Mouse (Mus musculus): ENCODE results near the gene Cytip. TPM values are rescaled to one million over a fixed set of nuclear protein-coding genes. Genes with fewer than 3 reads are reported as not detected.

The Cytip gene
- total and polyA plus RNA-seq, 2 experiments from 2014 or later, result 0.11 to 0.21 TPM

GRCm38 (mm10) chr2:58155271-58156107 is 39.8 kb downstream of the Cytip start:
- ATAC-seq (ENCODE audit: low FRiP score) (0 out of 2 replicates have a peak, but pooled peaks have one; percentile 49), DNase-seq (ENCODE audit: low spot score) (peak; percentile 22)
- Histone ChIP-seq H3K36me3 (ENCODE audit: insufficient read depth, low read length) (no peaks in the 10 kb centered on the region), H3K27ac (ENCODE audit: low read depth, low read length) (no peak overlapping the region), H3K9me3 (ENCODE audit: low read length) (no peaks in the 10 kb centered on the region), H3K4me1 (ENCODE audit: insufficient read depth, low read length) (no peaks in the 10 kb centered on the region), H3K4me3 (ENCODE audit: low read depth, low read length) (no peak overlapping the region), H3K4me2 (ENCODE audit: low read depth, low read length, poor library complexity, severe bottlenecking) (no peak overlapping the region), H3K9ac (replicated peaks; ENCODE audit: low read length, poor library complexity, severe bottlenecking) (no peak overlapping the region), H3K27me3 (ENCODE audit: insufficient read depth, low read length) (no peaks in the 10 kb centered on the region)
- WGBS, result 64% methylated on average over 7 of the region's 7 CpGs
- no peak for TF ChIP-seq CTCF (IDR thresholded peaks at IDR 0.05)

DNA sequence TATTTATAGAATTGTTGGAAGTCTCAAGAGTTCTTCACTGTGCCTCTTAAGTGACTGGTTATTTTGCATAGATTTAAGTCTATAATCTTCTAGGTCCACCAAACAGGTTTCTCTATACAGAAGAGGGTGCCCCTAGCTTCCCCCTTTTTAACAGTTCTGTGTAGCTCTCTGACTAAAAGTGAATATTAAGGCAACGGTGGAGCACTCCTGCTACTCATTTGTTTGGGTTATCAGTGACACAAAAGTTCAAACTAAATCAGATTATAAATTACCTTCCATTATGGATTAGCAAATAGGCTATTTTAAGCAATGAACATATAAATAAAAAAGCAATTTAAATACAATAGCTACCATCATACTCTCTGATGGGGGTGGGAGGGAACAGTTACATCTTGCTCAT is 40.8 kb downstream of the Cytip start:
- no peaks in the 10 kb centered on the region for H3K9me3 ChIP-seq (ENCODE audit: low read length)
- no peak for TF ChIP-seq CTCF (IDR thresholded peaks at IDR 0.05)
- no peaks in the 10 kb centered on the region for H3K4me1 ChIP-seq (ENCODE audit: insufficient read depth, low read length)
- no peaks in the 10 kb centered on the region for H3K27me3 ChIP-seq (ENCODE audit: insufficient read depth, low read length)
- no peak overlapping the region for H3K4me2 ChIP-seq (ENCODE audit: low read depth, low read length, poor library complexity, severe bottlenecking)
- ATAC-seq (ENCODE audit: low FRiP score) (no peak), DNase-seq (ENCODE audit: low spot score) (no peak)
- no peaks in the 10 kb centered on the region for H3K36me3 ChIP-seq (ENCODE audit: insufficient read depth, low read length)
- no peak overlapping the region for H3K27ac ChIP-seq (ENCODE audit: low read depth, low read length)
- H3K9ac ChIP-seq (replicated peaks; ENCODE audit: low read length, poor library complexity, severe bottlenecking), result no peak overlapping the region
- WGBS, result 77% methylated on average over 1 of the region's 1 CpGs
- H3K4me3 ChIP-seq (ENCODE audit: low read depth, low read length), result no peak overlapping the region

GRCm38 (mm10) chr2:58153742-58154141 is 41.6 kb downstream of the Cytip start:
- H3K9ac ChIP-seq (replicated peaks; ENCODE audit: low read length, poor library complexity, severe bottlenecking), result no peak overlapping the region
- no peak overlapping the region for H3K27ac ChIP-seq (ENCODE audit: low read depth, low read length)
- no peaks in the 10 kb centered on the region for H3K4me1 ChIP-seq (ENCODE audit: insufficient read depth, low read length)
- no peak for ATAC-seq (ENCODE audit: low FRiP score)
- H3K4me2 ChIP-seq (ENCODE audit: low read depth, low read length, poor library complexity, severe bottlenecking), result no peak overlapping the region
- no peak overlapping the region for H3K4me3 ChIP-seq (ENCODE audit: low read depth, low read length)
- H3K27me3 ChIP-seq (ENCODE audit: insufficient read depth, low read length), result no peaks in the 10 kb centered on the region
- TF ChIP-seq CTCF (IDR thresholded peaks at IDR 0.05), result no peak
- H3K36me3 ChIP-seq (ENCODE audit: insufficient read depth, low read length), result no peaks in the 10 kb centered on the region
- 88% methylated on average over 7 of the region's 7 CpGs for WGBS
- DNase-seq (ENCODE audit: low spot score), result no peak
- no peaks in the 10 kb centered on the region for H3K9me3 ChIP-seq (ENCODE audit: low read length)

DNA sequence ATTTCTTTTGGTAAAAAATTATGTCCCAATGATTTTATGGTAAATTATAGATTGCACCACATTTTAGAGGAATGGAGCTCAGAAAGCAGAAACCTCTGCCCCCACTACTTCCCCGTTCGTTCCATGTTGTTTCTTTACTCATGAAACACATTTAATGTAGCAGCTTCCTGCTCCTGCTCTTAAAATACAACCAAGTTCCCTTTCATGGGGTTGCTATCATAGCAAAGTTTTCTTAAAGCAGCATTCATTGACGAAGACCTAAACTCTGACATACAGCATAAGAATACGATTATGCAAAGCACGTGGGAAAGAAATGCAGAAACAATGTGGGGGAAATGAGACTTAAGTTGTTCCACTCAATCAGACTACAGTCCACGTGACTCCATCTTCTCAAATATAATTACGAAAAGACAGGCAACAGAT is 45.3 kb downstream of the Cytip start:
- no peaks in the 10 kb centered on the region for H3K36me3 ChIP-seq (ENCODE audit: insufficient read depth, low read length)
- H3K4me2 ChIP-seq (ENCODE audit: low read depth, low read length, poor library complexity, severe bottlenecking), result no peak overlapping the region
- no peak overlapping the region for H3K27ac ChIP-seq (ENCODE audit: low read depth, low read length)
- H3K9me3 ChIP-seq (ENCODE audit: low read length), result no peaks in the 10 kb centered on the region
- H3K4me3 ChIP-seq (ENCODE audit: low read depth, low read length), result no peak overlapping the region
- DNase-seq (ENCODE audit: low spot score) (no peak), ATAC-seq (ENCODE audit: low FRiP score) (no peak)
- no peak overlapping the region for H3K9ac ChIP-seq (replicated peaks; ENCODE audit: low read length, poor library complexity, severe bottlenecking)
- TF ChIP-seq CTCF (IDR thresholded peaks at IDR 0.05), result no peak
- no peaks in the 10 kb centered on the region for H3K27me3 ChIP-seq (ENCODE audit: insufficient read depth, low read length)
- no peaks in the 10 kb centered on the region for H3K4me1 ChIP-seq (ENCODE audit: insufficient read depth, low read length)
- 90% methylated on average over 7 of the region's 7 CpGs for WGBS

GRCm38 (mm10) chr2:58146572-58146971 is 48.8 kb downstream of the Cytip start:
- no peak overlapping the region for H3K27ac ChIP-seq (ENCODE audit: low read depth, low read length)
- no peak overlapping the region for H3K4me2 ChIP-seq (ENCODE audit: low read depth, low read length, poor library complexity, severe bottlenecking)
- no peaks in the 10 kb centered on the region for H3K4me1 ChIP-seq (ENCODE audit: insufficient read depth, low read length)
- DNase-seq (ENCODE audit: low spot score) (no peak), ATAC-seq (ENCODE audit: low FRiP score) (no peak)
- H3K4me3 ChIP-seq (ENCODE audit: low read depth, low read length), result no peak overlapping the region
- H3K9ac ChIP-seq (replicated peaks; ENCODE audit: low read length, poor library complexity, severe bottlenecking), result no peak overlapping the region
- no peaks in the 10 kb centered on the region for H3K36me3 ChIP-seq (ENCODE audit: insufficient read depth, low read length)
- 93% methylated on average over 5 of the region's 5 CpGs for WGBS
- H3K27me3 ChIP-seq (ENCODE audit: insufficient read depth, low read length), result no peaks in the 10 kb centered on the region
- H3K9me3 ChIP-seq (ENCODE audit: low read length), result no peaks in the 10 kb centered on the region
- no peak for TF ChIP-seq CTCF (IDR thresholded peaks at IDR 0.05)

DNA sequence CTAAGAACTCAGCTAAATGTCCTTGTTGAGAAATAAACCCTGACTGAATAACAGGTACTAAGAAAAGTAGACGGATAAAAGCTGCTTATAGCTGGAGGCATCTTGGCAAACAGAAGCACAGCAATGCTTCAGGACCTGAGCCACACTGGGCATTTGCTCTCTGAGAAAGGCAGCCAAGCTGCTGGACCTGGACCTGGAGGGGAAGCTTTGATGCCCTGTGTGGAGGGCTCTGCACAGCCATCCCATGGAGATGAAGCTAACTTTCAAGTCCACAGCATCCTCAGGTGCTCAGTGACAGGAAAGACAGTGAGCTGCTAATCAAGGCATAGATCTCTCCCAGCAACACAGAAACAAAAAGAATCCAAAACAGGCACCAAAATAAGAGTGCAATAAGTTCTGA is 54.8 kb downstream of the Cytip start:
- no peak for TF ChIP-seq CTCF (IDR thresholded peaks at IDR 0.05)
- H3K27ac ChIP-seq (ENCODE audit: low read depth, low read length), result no peak overlapping the region
- H3K4me1 ChIP-seq (ENCODE audit: insufficient read depth, low read length), result no peaks in the 10 kb centered on the region
- H3K9me3 ChIP-seq (ENCODE audit: low read length), result no peaks in the 10 kb centered on the region
- H3K27me3 ChIP-seq (ENCODE audit: insufficient read depth, low read length), result no peaks in the 10 kb centered on the region
- no peak overlapping the region for H3K9ac ChIP-seq (replicated peaks; ENCODE audit: low read length, poor library complexity, severe bottlenecking)
- no peak for ATAC-seq (ENCODE audit: low FRiP score)
- H3K4me2 ChIP-seq (ENCODE audit: low read depth, low read length, poor library complexity, severe bottlenecking), result no peak overlapping the region
- H3K4me3 ChIP-seq (ENCODE audit: low read depth, low read length), result no peak overlapping the region
- whole genome bisulfite sequencing, result 62% methylated on average over 1 of the region's 1 CpGs
- no peak for DNase-seq (ENCODE audit: low spot score)
- H3K36me3 ChIP-seq (ENCODE audit: insufficient read depth, low read length), result no peaks in the 10 kb centered on the region
